ENCODE assay signal across 12 mouse cellular contexts in the genomic region with DNA sequence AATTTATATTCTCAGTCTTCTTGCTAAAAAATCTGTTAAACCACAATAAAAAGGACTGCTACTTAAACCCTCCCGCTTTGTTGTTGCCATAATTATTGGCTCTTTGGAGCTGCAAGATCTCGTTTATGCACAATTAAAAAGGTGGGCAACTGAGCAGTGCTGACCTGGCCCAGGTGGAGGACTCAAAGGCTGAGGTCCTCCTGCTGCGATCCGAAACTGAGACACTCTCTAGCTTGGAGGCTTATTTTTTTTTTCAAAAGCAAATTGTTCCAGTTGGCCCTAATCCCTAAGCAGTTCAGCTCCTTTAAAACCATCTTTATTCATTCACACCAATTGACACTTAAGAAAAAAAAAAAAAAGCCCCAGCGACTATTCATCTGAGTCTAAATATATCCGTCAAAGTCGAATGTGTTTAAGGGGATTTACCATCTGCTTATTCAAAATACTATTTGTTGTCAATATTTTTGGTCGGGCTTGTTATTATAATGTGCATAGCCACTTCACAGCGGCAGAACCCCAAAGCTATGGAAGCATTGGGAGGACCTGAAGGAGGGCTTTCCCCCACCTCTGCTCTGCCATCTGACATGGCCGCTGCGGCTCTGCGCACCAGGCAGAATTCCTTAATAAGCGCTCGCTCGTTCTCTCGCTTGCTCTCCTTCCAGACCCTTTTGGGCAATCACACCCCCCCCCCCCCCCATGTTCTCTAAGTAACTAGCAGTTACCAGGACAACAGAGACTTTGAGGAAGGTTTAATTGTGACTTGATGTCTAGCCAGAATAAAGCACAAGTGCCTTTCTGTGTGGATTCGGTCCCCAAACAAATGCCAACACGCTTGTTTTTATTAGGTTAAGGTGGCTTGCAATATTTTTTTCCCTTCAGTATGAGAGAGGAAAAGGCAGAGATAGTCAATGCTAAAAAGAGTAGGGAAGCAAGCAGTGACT.
A peak's percentile ranks its signal among the peaks of the same experiment; 100 is the strongest.
DNase-seq lines count a peak whose midpoint lies in the region; ATAC-seq and TF ChIP-seq lines count a peak whose summit lies in the region.
"Had no signal": no experiment of that assay in that cellular context is flagged by ENCODE, and none has a peak within 500 bp of the region (broad histone marks: within the 10 kb centered on the region; RNA-seq: fewer than 3 reads in every experiment).

No protein-coding gene starts in this region.

- H3K27me3 ChIP-seq in neural tube, embryonic 11.5 days (ENCODE audit: control insufficient read depth, insufficient read depth, low read length): no peaks in the 10 kb centered on the region
- no peaks in the 10 kb centered on the region for H3K27me3 ChIP-seq in limb, embryonic 14.5 days (ENCODE audit: control insufficient read depth, insufficient read depth, low read length)
- H3K27me3 ChIP-seq in stomach, embryonic 16.5 days (ENCODE audit: control insufficient read depth, insufficient read depth, low read length): no peaks in the 10 kb centered on the region
- H3K27me3 ChIP-seq: liver, embryonic 15.5 days; Patski had no signal

- DNase-seq in frontal cortex, postnatal 36 days (ENCODE audit: low spot score in 2 of 2): peak; percentile 21 to 34
- no peak for DNase-seq in frontal cortex, postnatal 14 days (ENCODE audit: low spot score in 2 of 2)
- no peak for DNase-seq in neural tube, embryonic 11.5 days (ENCODE audit: low spot score)
- DNase-seq in neural tube, embryonic 10.5 days (ENCODE audit: extremely low spot score, low spot score): no peak
- DNase-seq in limb, embryonic 14.5 days (ENCODE audit: low spot score): no peak
- DNase-seq in spleen, postnatal 10 days (ENCODE audit: low spot score in 2 of 2): no peak
- DNase-seq in spleen, adult 12 weeks (ENCODE audit: low spot score): no peak

- H3K36me3 ChIP-seq in neural tube, embryonic 11.5 days (ENCODE audit: control insufficient read depth, insufficient read depth, low read length): no peaks in the 10 kb centered on the region
- H3K36me3 ChIP-seq in limb, embryonic 14.5 days (ENCODE audit: control insufficient read depth, insufficient read depth, low read length): peaks cover 4% of the 10 kb centered on the region; the same call in 1 of the 2 replicates
- 0 out of 2 replicates have a peak, but pooled peaks cover 6% of the 10 kb centered on the region for H3K36me3 ChIP-seq in stomach, embryonic 16.5 days (ENCODE audit: control insufficient read depth, insufficient read depth, low read length)
- H3K36me3 ChIP-seq: liver, embryonic 15.5 days had no signal

- H3K4me1 ChIP-seq in neural tube, embryonic 11.5 days (ENCODE audit: control insufficient read depth, insufficient read depth, low read length): 0 out of 2 replicates have a peak, but pooled peaks cover 5% of the 10 kb centered on the region
- H3K4me1 ChIP-seq in limb, embryonic 14.5 days (ENCODE audit: control insufficient read depth, insufficient read depth, low read length): peaks cover 7% of the 10 kb centered on the region; the same call in 1 of the 2 replicates
- H3K4me1 ChIP-seq in stomach, embryonic 16.5 days (ENCODE audit: control insufficient read depth, insufficient read depth, low read length): peaks cover 3% of the 10 kb centered on the region; the same call in 1 of the 2 replicates
- H3K4me1 ChIP-seq: liver, embryonic 15.5 days had no signal

- no peak overlapping the region for H3K4me2 ChIP-seq in neural tube, embryonic 11.5 days (ENCODE audit: low read depth)
- peak overlapping the region; percentile 21; the same call in 1 of the 2 replicates for H3K4me2 ChIP-seq in limb, embryonic 14.5 days (replicated peaks; ENCODE audit: low read depth, low read length, severe bottlenecking)
- no peak overlapping the region for H3K4me2 ChIP-seq in stomach, embryonic 16.5 days (ENCODE audit: low read depth, low read length)
- H3K4me2 ChIP-seq: liver, embryonic 15.5 days had no signal

- no peaks in the 10 kb centered on the region for H3K9me3 ChIP-seq in neural tube, embryonic 11.5 days (ENCODE audit: control insufficient read depth, low read length)
- H3K9me3 ChIP-seq in limb, embryonic 14.5 days (ENCODE audit: control insufficient read depth, low read length): peaks cover 6% of the 10 kb centered on the region; the same call in 1 of the 2 replicates
- no peaks in the 10 kb centered on the region for H3K9me3 ChIP-seq in stomach, embryonic 16.5 days (replicated peaks; ENCODE audit: control insufficient read depth, low read length)
- H3K9me3 ChIP-seq: liver, embryonic 15.5 days had no signal

- H3K9ac ChIP-seq in neural tube, embryonic 11.5 days (ENCODE audit: low read length): no peak overlapping the region
- H3K9ac ChIP-seq in limb, embryonic 14.5 days (ENCODE audit: low read depth, low read length, severe bottlenecking): no peak overlapping the region
- H3K9ac ChIP-seq in stomach, embryonic 16.5 days (ENCODE audit: low read length): no peak overlapping the region
- H3K9ac ChIP-seq: liver, embryonic 15.5 days had no signal

- no peak for TF ChIP-seq POLR2A in limb, embryonic 14.5 days (IDR thresholded peaks at IDR 0.05; ENCODE audit: borderline replicate concordance, extremely low read depth, insufficient read depth, insufficient read length)

- 63% methylated on average over 18 of the region's 18 CpGs for whole genome bisulfite sequencing in neural tube, embryonic 11.5 days
- WGBS in limb, embryonic 14.5 days: 27% methylated on average over 18 of the region's 18 CpGs
- 54% methylated on average over 18 of the region's 18 CpGs for WGBS in stomach, embryonic 16.5 days

- H3K4me3 ChIP-seq in neural tube, embryonic 11.5 days (ENCODE audit: low read depth, low read length): no peak overlapping the region
- H3K4me3 ChIP-seq in limb, embryonic 14.5 days (replicated peaks; ENCODE audit: low read length): no peak overlapping the region
- H3K4me3 ChIP-seq in stomach, embryonic 16.5 days (replicated peaks; ENCODE audit: low read length): no peak overlapping the region
- H3K4me3 ChIP-seq: heart, adult 2 months; liver, embryonic 15.5 days had no signal

- ATAC-seq in neural tube, embryonic 11.5 days (ENCODE audit: insufficient read depth, low FRiP score, low TSS enrichment): no peak
- ATAC-seq in limb, embryonic 14.5 days (ENCODE audit: low FRiP score, low read depth): no peak
- no peak for ATAC-seq in stomach, embryonic 16.5 days (ENCODE audit: insufficient read depth, low FRiP score)
- ATAC-seq: Patski had no signal

- H3K27ac ChIP-seq in neural tube, embryonic 11.5 days (ENCODE audit: low read depth, low read length): 0 out of 2 replicates have a peak overlapping the region, but pooled peaks have one; percentile 35
- H3K27ac ChIP-seq in limb, embryonic 14.5 days (replicated peaks; ENCODE audit: low read depth, low read length): no peak overlapping the region
- H3K27ac ChIP-seq in stomach, embryonic 16.5 days (ENCODE audit: low read length): 0 out of 2 replicates have a peak overlapping the region, but pooled peaks have one; percentile 42
- H3K27ac ChIP-seq: heart, adult 2 months; kidney, postnatal 0 days; liver, embryonic 15.5 days had no signal

Comparison
In these comparisons a context has a peak if more than half of its experiments do, and no peak if none do; other contexts are left out.
1. DNase-seq: peak in frontal cortex, postnatal 36 days (2 of 2); none in frontal cortex, postnatal 14 days (0 of 2), neural tube, embryonic 11.5 days (single experiment), neural tube, embryonic 10.5 days (single experiment), limb, embryonic 14.5 days (single experiment), spleen, postnatal 10 days (0 of 2) and spleen, adult 12 weeks (single experiment).